Mouse (Mus musculus): ENCODE measurements around the gene Grk2. TPM values are rescaled to one million over a fixed set of nuclear protein-coding genes. Genes with fewer than 3 reads are reported as not detected.

The Grk2 gene
- total and polyA plus RNA-seq, 3 experiments, result 118 to 203 (median 193) TPM

GRCm38 (mm10) chr19:4333791-4334190, 27.8 kb upstream of the Grk2 start:
- TF ChIP-seq MAZ (IDR thresholded peaks at IDR 0.05; ENCODE audit: low read depth, low read length) (peak; percentile 17; the same call in 1 of the 2 replicates), CHD1 (IDR thresholded peaks at IDR 0.05; ENCODE audit: low read depth, low read length) (no peak), RCOR1 (conservative IDR thresholded peaks at IDR 0.05; ENCODE audit: low read depth, low read length) (no peak), SMC3 (IDR thresholded peaks at IDR 0.05; ENCODE audit: low read depth, low read length) (no peak), MYC (IDR thresholded peaks at IDR 0.05; ENCODE audit: low read depth, low read length) (peak; percentile 80; the same call in 1 of the 2 replicates), TCF12 (IDR thresholded peaks at IDR 0.05; ENCODE audit: low read depth, low read length) (peak; percentile 48; the same call in 1 of the 2 replicates), E2F4 (IDR thresholded peaks at IDR 0.05; ENCODE audit: insufficient replicate concordance, low read depth, low read length) (no peak), USF1 (IDR thresholded peaks at IDR 0.05; ENCODE audit: low read depth, low read length) (no peak), MAX (IDR thresholded peaks at IDR 0.05; ENCODE audit: low read length) (peak; percentile 45; the same call in 1 of the 2 replicates), USF2 (conservative IDR thresholded peaks at IDR 0.05; ENCODE audit: low read depth, low read length) (no peak), ELF1 (IDR thresholded peaks at IDR 0.05; ENCODE audit: low read depth, low read length) (peak; percentile 52; the same call in 1 of the 2 replicates), UBTF (IDR thresholded peaks at IDR 0.05; ENCODE audit: low read depth, low read length) (no peak), NRF1 (IDR thresholded peaks at IDR 0.05; ENCODE audit: low read depth, low read length) (peak; percentile 36; the same call in 1 of the 2 replicates), POLR2A (IDR thresholded peaks at IDR 0.05; ENCODE audit: low read depth, low read length) (peak; percentile 92), MEF2A (IDR thresholded peaks at IDR 0.05; ENCODE audit: borderline replicate concordance, low read depth, low read length) (no peak), MXI1 (IDR thresholded peaks at IDR 0.05; ENCODE audit: low read depth, low read length) (peak; percentile 92), PAX5 (IDR thresholded peaks at IDR 0.05; ENCODE audit: low read length) (no peak), BHLHE40 (IDR thresholded peaks at IDR 0.05; ENCODE audit: low read depth, low read length) (no peak), ETS1 (conservative IDR thresholded peaks at IDR 0.05; ENCODE audit: low read depth, low read length) (no peak), ZNF384 (IDR thresholded peaks at IDR 0.05; ENCODE audit: low read depth, low read length) (no peak), EP300 (IDR thresholded peaks at IDR 0.05; ENCODE audit: low read length) (no peak), RAD21 (IDR thresholded peaks at IDR 0.05; ENCODE audit: low read depth, low read length) (no peak), IRF4 (IDR thresholded peaks at IDR 0.05; ENCODE audit: low read depth, low read length) (no peak), TBP (conservative IDR thresholded peaks at IDR 0.05; ENCODE audit: low read depth, low read length) (peak; percentile 83), JUN (IDR thresholded peaks at IDR 0.05; ENCODE audit: insufficient read depth, low read depth, low read length) (no peak), ZC3H11A (IDR thresholded peaks at IDR 0.05; ENCODE audit: low read depth, low read length) (no peak), SIN3A (IDR thresholded peaks at IDR 0.05; ENCODE audit: low read length) (peak; percentile 48), JUND (conservative IDR thresholded peaks at IDR 0.05; ENCODE audit: low read depth, low read length) (no peak), NELFE (IDR thresholded peaks at IDR 0.05; ENCODE audit: low read depth, low read length) (no peak; the same call in none of the 2 replicates), HCFC1 (IDR thresholded peaks at IDR 0.05; ENCODE audit: low read depth, low read length) (peak; percentile 62)
- peaks cover 0 to 37% of the 10 kb centered on the region in 2 experiments; a peak in 2 of 4 replicates for H3K4me1 ChIP-seq (ENCODE audit: control insufficient read depth in 1 of 2, insufficient read depth in 2 of 2)
- peak; percentile 90 for DNase-seq (ENCODE audit: extremely low read depth)
- peak overlapping the region; percentile 84 to 95 (median 85) for H3K4me3 ChIP-seq (replicated peaks in 1 of 3; ENCODE audit: low read depth in 2 of 3, low read length in 2 of 3, poor library complexity in 1 of 3)
- H3K36me3 ChIP-seq (replicated peaks in 1 of 2; ENCODE audit: control insufficient read depth in 1 of 2, insufficient read depth in 1 of 2, low read length in 1 of 2), result peaks cover 14 to 44% of the 10 kb centered on the region in 2 experiments
- peak overlapping the region; percentile 73; the same call in 1 of the 2 replicates for H3K4me2 ChIP-seq (ENCODE audit: insufficient read depth, low read depth, poor library complexity, severe bottlenecking)
- dilution Hi-C loops (cut with MboI; ENCODE audit: extremely low pct_ligation_motif_present, extremely low pct_unique_long_range_greater_than_20kb, low sequenced_read_pairs) (no loop called here), in situ Hi-C loops (cut with MboI; ENCODE audit: low pct_ligation_motif_present, low pct_unique_long_range_greater_than_20kb, low sequenced_read_pairs) (loop anchor here (10.0 kb wide), 1 partner anchor 51 kb away; no protein-coding TSS in a partner anchor)
- peaks cover 38% of the 10 kb centered on the region for H3K79me2 ChIP-seq (replicated peaks; ENCODE audit: control insufficient read depth, extremely low read depth, insufficient read depth, poor library complexity, severe bottlenecking)
- H3K27me3 ChIP-seq (replicated peaks), result no peaks in the 10 kb centered on the region
- peak overlapping the region; percentile 89 for H3K27ac ChIP-seq (ENCODE audit: insufficient read depth, low read depth)
- peak overlapping the region; percentile 95 for H3K9ac ChIP-seq (ENCODE audit: insufficient read depth, low read depth)
- no peaks in the 10 kb centered on the region for H3K9me3 ChIP-seq (replicated peaks; ENCODE audit: low read length)

All from CH12.LX (cell line).